Mouse (Mus musculus) embryonic facial prominence, embryonic 12.5 days (tissue): ENCODE measurements around the gene Tctn1. TPM values are rescaled to one million over a fixed set of nuclear protein-coding genes. Genes with fewer than 3 reads are reported as not detected.

ENCODE experiments used
- ATAC-seq: fragments of 200-750 bp; cut with Nextera tagmentation; 2 replicates; pipeline ENCODE4 v1.8.0; 2017; ENCODE audit not compliant: insufficient number of reproducible peaks, insufficient read depth, low FRiP score, low TSS enrichment
- H3K27ac ChIP-seq: fragments of 300-500 bp; sonication (generic); 2 replicates; pipeline ENCODE4 v1.5.1; 2016; ENCODE audit warnings: mild to moderate bottlenecking
- H3K27me3 ChIP-seq: fragments of 300-500 bp; sonication (generic); 2 replicates; pipeline ENCODE4 v1.6.1; 2016; ENCODE audit warnings: mild to moderate bottlenecking, moderate library complexity
- H3K36me3 ChIP-seq: fragments of 300-500 bp; sonication (generic); 2 replicates; pipeline ENCODE4 v1.6.1; 2016; ENCODE audit warnings: mild to moderate bottlenecking
- H3K4me1 ChIP-seq: fragments of 300-500 bp; sonication (generic); 2 replicates; pipeline ENCODE4 v1.6.1; 2016
- H3K4me2 ChIP-seq: fragments of 300-500 bp; sonication (generic); replicated peaks from 2 replicates; pipeline ENCODE4 v1.6.1; 2016; ENCODE audit warnings: mild to moderate bottlenecking, moderate library complexity
- H3K4me3 ChIP-seq: fragments of 300-500 bp; sonication (generic); 2 replicates; pipeline ENCODE4 v1.5.1; 2016; ENCODE audit warnings: mild to moderate bottlenecking
- H3K9ac ChIP-seq: fragments of 300-500 bp; sonication (generic); 2 replicates; pipeline ENCODE4 v1.6.1; 2016; ENCODE audit warnings: mild to moderate bottlenecking, moderate library complexity
- H3K9me3 ChIP-seq: fragments of 300-500 bp; sonication (generic); 2 replicates; pipeline ENCODE4 v1.6.1; 2016; ENCODE audit warnings: mild to moderate bottlenecking, moderate library complexity
- WGBS: fragments of 180-500 bp; shearing (Covaris S2); methylation state at CpG from one replicate; pipeline ENCODE4 v1.1.7; 2016; 5-methylcytosine and 5-hydroxymethylcytosine counted together
- polyA plus RNA-seq: library from polyadenylated mRNA; unstranded; fragments of >200 nt; fragmentation: Nextera tagmentation; extraction: Ambion mirVana; gene quantifications from 2 replicates; pipeline ENCODE4 v1.2.1, GENCODE M21; 2016

Tctn1 gene
- polyA plus RNA-seq, 1 experiment from 2014 or later: 5.9 TPM

DNA sequence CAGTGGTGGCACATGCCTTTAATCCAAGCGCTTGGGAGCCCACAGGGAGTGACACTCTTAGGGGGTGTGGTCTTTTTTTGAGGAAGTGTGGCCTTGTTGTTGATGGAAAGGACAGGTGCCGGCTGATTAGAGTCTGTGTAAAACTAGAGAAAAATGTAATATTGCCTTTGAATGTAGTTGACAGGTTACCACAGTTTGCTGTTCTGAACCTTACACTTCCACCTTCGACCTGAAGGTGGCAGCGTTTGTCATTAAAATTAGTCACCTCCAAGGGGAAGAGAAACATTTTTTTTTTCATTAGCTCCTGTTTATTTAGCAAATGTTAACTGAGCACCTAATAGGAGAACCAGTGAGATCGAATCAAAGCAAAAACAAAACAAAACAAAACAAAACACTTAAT is 3.6 kb upstream of the Tctn1 start:
- H3K27me3 ChIP-seq: no peaks in the 10 kb centered on the region
- no peaks in the 10 kb centered on the region for H3K36me3 ChIP-seq

GRCm38 (mm10) chr5:122267136-122267535 is 2.9 kb upstream of the Tctn1 start:
- ATAC-seq: no peak
- Histone ChIP-seq H3K27me3 (no peaks in the 10 kb centered on the region), H3K4me1 (peaks cover 8% of the 10 kb centered on the region), H3K4me3 (no peak overlapping the region), H3K9me3 (no peaks in the 10 kb centered on the region), H3K4me2 (no peak overlapping the region), H3K36me3 (no peaks in the 10 kb centered on the region), H3K27ac (no peak overlapping the region), H3K9ac (no peak overlapping the region)
- 66% methylated on average over 7 of the region's 7 CpGs for WGBS

More for the DNA sequence above, 3.6 kb upstream of the Tctn1 start:
- H3K9me3 ChIP-seq: no peaks in the 10 kb centered on the region
- H3K4me1 ChIP-seq: peaks cover 8% of the 10 kb centered on the region
- no peak overlapping the region for H3K9ac ChIP-seq
- no peak overlapping the region for H3K4me2 ChIP-seq
- no peak overlapping the region for H3K4me3 ChIP-seq
- 29% methylated on average over 5 of the region's 5 CpGs for WGBS
- ATAC-seq: no peak
- no peak overlapping the region for H3K27ac ChIP-seq

DNA sequence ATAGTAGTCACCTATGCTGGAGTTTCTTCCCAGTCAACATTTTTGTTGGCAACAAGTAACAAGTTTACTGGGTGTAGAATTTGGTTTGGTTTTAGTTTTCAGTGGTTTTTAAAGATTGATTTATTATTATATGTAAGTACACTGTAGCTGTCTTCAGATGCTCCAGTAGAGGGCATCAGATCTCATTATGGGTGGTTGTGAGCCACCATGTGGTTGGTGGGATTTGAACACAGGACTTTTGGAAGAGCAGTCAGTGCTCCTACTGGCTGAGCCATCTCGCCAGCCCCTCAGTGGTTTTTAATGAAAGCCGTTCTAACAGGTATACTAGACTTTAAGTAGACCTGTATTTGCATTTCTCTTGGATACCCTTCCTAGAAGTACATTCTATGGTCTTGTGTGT is 1.7 kb upstream of the Tctn1 start:
- WGBS: 92% methylated on average over 2 of the region's 2 CpGs
- Histone ChIP-seq H3K27ac (no peak overlapping the region), H3K4me1 (peaks cover 8% of the 10 kb centered on the region)

DNA sequence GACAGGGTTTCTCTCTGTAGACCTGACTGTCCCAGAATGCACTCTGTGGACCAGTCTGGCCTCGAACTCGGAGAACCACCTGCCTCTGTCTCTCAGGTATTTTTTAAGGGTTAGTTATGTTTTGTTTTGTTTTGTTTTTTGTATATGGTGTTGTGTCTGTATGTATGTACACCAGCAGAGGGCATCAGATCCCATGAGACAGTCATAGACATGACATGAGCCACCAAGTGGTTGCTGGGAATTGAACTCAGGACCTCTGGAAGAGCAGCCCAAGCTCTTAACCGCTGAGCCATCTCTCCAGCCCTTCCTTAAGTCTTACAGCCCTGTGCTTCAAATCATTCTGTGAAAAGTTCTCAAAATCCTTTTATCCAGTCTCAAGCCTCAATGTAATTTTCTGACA is 927 bp upstream of the Tctn1 start:
- no peaks in the 10 kb centered on the region for H3K9me3 ChIP-seq
- 75% methylated on average over 3 of the region's 3 CpGs for WGBS
- H3K4me2 ChIP-seq: peak overlapping the region; percentile 79
- no peak for ATAC-seq
- H3K9ac ChIP-seq: no peak overlapping the region
- no peaks in the 10 kb centered on the region for H3K36me3 ChIP-seq
- H3K27ac ChIP-seq: no peak overlapping the region
- peaks cover 8% of the 10 kb centered on the region for H3K4me1 ChIP-seq
- H3K4me3 ChIP-seq: no peak overlapping the region
- no peaks in the 10 kb centered on the region for H3K27me3 ChIP-seq

More for the DNA sequence above, 1.7 kb upstream of the Tctn1 start:
- no peaks in the 10 kb centered on the region for H3K9me3 ChIP-seq
- H3K4me3 ChIP-seq: no peak overlapping the region
- no peak for ATAC-seq
- H3K36me3 ChIP-seq: no peaks in the 10 kb centered on the region
- H3K4me2 ChIP-seq: no peak overlapping the region
- no peaks in the 10 kb centered on the region for H3K27me3 ChIP-seq
- H3K9ac ChIP-seq: no peak overlapping the region

DNA sequence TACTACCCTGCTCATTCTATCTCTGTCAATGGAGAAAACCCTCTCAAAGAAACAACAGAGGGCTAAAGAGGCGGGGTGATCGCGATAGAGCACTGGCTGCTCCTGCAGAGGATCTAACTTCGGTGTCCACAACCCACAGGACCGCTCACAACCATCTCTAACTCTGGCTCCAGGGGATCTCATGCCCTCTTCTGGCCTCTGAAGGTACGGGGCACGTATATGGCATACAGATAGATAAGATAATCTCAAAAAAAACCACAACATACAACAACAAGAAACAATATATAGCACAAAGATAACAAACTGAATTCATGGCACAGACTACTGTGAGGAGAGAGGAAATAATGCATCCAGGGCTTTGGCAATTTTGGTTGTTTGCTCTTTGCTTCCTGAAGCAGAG is 2.2 kb downstream of the Tctn1 start:
- WGBS: 54% methylated on average over 7 of the region's 7 CpGs
- no peak overlapping the region for H3K9ac ChIP-seq
- peaks cover 8% of the 10 kb centered on the region for H3K4me1 ChIP-seq
- H3K27ac ChIP-seq: no peak overlapping the region
- H3K27me3 ChIP-seq: no peaks in the 10 kb centered on the region
- ATAC-seq: no peak
- H3K36me3 ChIP-seq: peaks cover 13% of the 10 kb centered on the region
- no peak overlapping the region for H3K4me2 ChIP-seq
- H3K9me3 ChIP-seq: no peaks in the 10 kb centered on the region
- no peak overlapping the region for H3K4me3 ChIP-seq

GRCm38 (mm10) chr5:122258027-122258741 is 6.1 kb downstream of the Tctn1 start:
- H3K9me3 ChIP-seq: no peaks in the 10 kb centered on the region
- no peak overlapping the region for H3K4me3 ChIP-seq
- no peak overlapping the region for H3K4me2 ChIP-seq
- WGBS: 78% methylated on average over 6 of the region's 6 CpGs
- no peak overlapping the region for H3K27ac ChIP-seq
- no peak for ATAC-seq
- no peak overlapping the region for H3K9ac ChIP-seq
- H3K36me3 ChIP-seq: peaks cover 38% of the 10 kb centered on the region
- H3K4me1 ChIP-seq: peaks cover 3% of the 10 kb centered on the region; the same call in 1 of the 2 replicates
- no peaks in the 10 kb centered on the region for H3K27me3 ChIP-seq

- H3K27me3 ChIP-seq: no peaks in the 10 kb centered on the region
Observed at GRCm38 (mm10) chr5:122251895-122252606, 12.2 kb downstream of the Tctn1 start.

DNA sequence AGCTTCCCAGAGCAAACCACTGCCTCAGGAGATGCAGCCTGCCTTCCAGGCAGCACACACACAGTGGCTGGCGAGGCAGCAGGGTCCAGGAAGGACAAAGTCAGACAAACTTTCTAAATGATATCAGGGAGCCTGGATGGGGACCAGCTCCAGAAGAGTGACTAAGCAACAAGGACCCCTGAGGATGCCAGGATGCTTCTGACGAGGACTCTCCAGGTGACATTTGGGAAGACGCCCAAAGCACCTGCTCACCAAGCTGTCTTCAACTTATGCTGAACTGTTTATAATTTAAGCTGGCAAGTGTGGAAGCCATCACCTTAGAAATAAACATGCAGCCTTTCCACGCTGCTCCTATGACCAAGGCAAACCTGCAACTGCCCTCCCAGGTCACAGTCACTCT is 15.0 kb downstream of the Tctn1 start:
- no peak for ATAC-seq
- H3K4me2 ChIP-seq: no peak overlapping the region

More at GRCm38 (mm10) chr5:122251895-122252606, 12.2 kb downstream of the Tctn1 start:
- no peak overlapping the region for H3K27ac ChIP-seq
- no peak overlapping the region for H3K4me2 ChIP-seq
- H3K4me1 ChIP-seq: no peaks in the 10 kb centered on the region
- H3K36me3 ChIP-seq: peaks cover 57% of the 10 kb centered on the region
- no peak overlapping the region for H3K4me3 ChIP-seq
- no peaks in the 10 kb centered on the region for H3K9me3 ChIP-seq
- no peak overlapping the region for H3K9ac ChIP-seq
- no peak for ATAC-seq
- WGBS: 74% methylated on average over 17 of the region's 17 CpGs

GRCm38 (mm10) chr5:122247934-122248333 is 16.3 kb downstream of the Tctn1 start:
- H3K4me3 ChIP-seq: no peak overlapping the region
- no peaks in the 10 kb centered on the region for H3K27me3 ChIP-seq
- no peak overlapping the region for H3K4me2 ChIP-seq
- 91% methylated on average over 7 of the region's 7 CpGs for whole genome bisulfite sequencing
- no peak overlapping the region for H3K27ac ChIP-seq
- no peak for ATAC-seq
- H3K9me3 ChIP-seq: no peaks in the 10 kb centered on the region
- no peaks in the 10 kb centered on the region for H3K4me1 ChIP-seq
- no peak overlapping the region for H3K9ac ChIP-seq
- peaks cover 32% of the 10 kb centered on the region for H3K36me3 ChIP-seq

More for the DNA sequence above, 15.0 kb downstream of the Tctn1 start:
- Histone ChIP-seq H3K9ac (no peak overlapping the region), H3K9me3 (no peaks in the 10 kb centered on the region), H3K4me3 (no peak overlapping the region), H3K27me3 (no peaks in the 10 kb centered on the region), H3K4me1 (no peaks in the 10 kb centered on the region), H3K27ac (no peak overlapping the region), H3K36me3 (peaks cover 32% of the 10 kb centered on the region)
- 82% methylated on average over 4 of the region's 4 CpGs for WGBS

DNA sequence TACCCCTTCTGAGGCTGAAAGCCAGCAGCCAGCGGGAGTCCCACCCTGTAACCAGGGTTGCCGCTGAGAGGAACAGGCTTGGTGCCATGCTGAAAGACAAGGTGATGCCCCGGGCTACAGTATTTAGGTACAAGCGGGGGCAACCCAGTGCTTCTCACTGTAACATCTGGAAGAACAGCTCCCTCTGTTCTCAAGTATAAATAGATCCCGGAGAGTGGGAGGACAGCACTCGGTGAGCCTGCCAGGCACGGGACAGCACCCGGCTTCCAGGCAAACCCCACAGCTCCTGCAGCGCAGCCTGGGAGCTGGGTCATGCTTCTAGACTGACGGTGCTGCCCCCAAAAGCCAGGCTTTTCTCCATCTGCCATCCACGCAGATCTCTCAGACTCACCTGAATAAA is 16.7 kb downstream of the Tctn1 start:
- Histone ChIP-seq H3K4me1 (no peaks in the 10 kb centered on the region), H3K4me2 (no peak overlapping the region), H3K27ac (no peak overlapping the region), H3K4me3 (no peak overlapping the region), H3K9me3 (no peaks in the 10 kb centered on the region), H3K27me3 (no peaks in the 10 kb centered on the region), H3K9ac (no peak overlapping the region), H3K36me3 (peaks cover 28% of the 10 kb centered on the region)
- WGBS: 83% methylated on average over 11 of the region's 11 CpGs
- no peak for ATAC-seq

DNA sequence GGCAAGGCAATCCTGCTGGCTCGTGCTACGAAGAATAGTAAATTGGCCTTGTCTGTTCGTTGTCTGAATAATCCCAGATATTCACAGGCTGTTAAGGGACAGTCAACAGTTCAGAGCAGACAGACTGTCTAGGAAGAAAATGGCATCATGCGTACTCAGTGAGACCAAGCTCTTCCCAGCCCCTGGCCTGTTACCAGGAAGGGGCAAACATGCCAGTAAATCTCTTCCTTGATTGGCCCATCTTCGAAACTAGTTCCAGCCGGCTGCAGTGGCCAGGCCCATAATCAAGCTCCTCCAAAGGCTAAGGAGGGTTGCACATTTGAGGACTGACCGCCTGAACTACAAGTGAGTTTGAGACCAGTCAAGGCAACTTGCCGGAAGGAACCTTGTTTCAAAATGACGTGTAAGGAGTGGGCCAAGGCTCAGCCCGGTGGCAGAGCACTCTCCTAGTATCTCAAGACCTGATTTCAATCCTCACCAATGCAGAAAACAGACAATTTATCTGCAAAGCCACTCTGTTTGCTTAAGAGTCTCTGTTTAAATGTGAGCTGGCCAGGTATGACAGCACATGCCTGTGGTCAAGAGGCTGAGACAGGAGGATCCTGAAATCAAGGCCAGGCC is 17.6 kb downstream of the Tctn1 start:
- peaks cover 28% of the 10 kb centered on the region for H3K36me3 ChIP-seq
- 80% methylated on average over 10 of the region's 10 CpGs for WGBS
- H3K4me2 ChIP-seq: no peak overlapping the region
- H3K27me3 ChIP-seq: no peaks in the 10 kb centered on the region
- no peak overlapping the region for H3K4me3 ChIP-seq
- H3K27ac ChIP-seq: no peak overlapping the region
- no peaks in the 10 kb centered on the region for H3K9me3 ChIP-seq
- H3K9ac ChIP-seq: no peak overlapping the region
- no peaks in the 10 kb centered on the region for H3K4me1 ChIP-seq
- no peak for ATAC-seq

DNA sequence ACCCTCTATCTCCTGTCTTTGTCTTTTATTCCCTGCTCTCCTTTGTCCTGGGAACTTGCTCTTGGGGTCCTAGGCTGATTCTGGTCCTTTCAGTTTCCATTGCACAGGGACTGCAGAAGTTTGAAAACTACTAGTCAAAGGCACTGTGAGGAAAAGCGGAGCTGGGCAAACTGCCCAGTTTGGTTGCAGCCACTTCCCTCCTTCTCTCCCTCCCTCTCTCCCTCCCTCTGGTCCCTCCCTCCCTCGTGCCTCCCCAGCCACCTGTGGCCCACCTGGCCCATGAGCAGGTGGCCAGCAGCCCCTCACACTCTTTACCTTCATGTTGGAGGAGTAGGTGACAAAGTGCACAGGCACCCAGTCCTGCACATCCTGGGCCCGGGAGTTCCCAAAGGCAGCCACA is 19.1 kb downstream of the Tctn1 start:
- 72% methylated on average over 3 of the region's 3 CpGs for WGBS
- Histone ChIP-seq H3K9me3 (no peaks in the 10 kb centered on the region), H3K4me2 (no peak overlapping the region), H3K9ac (no peak overlapping the region), H3K4me3 (no peak overlapping the region), H3K27me3 (no peaks in the 10 kb centered on the region), H3K36me3 (peaks cover 39% of the 10 kb centered on the region), H3K27ac (no peak overlapping the region), H3K4me1 (no peaks in the 10 kb centered on the region)
- ATAC-seq: no peak
